Mouse (Mus musculus) heart, embryonic 13.5 days (tissue): ENCODE measurements around the gene Gas2l1. TPM values are rescaled to one million over a fixed set of nuclear protein-coding genes. Genes with fewer than 3 reads are reported as not detected.

Experiments used
- ATAC-seq: fragments of 200-750 bp; cut with Nextera tagmentation; 2 replicates; pipeline ENCODE4 v1.8.0; 2017; ENCODE audit warnings: moderate TSS enrichment; ENCODE audit not compliant: insufficient number of reproducible peaks, low FRiP score, low TSS enrichment; ENCODE audit errors: extremely low read depth
- H3K27ac ChIP-seq: fragments of 300-500 bp; sonication (generic); replicated peaks from 2 replicates; pipeline ENCODE4 v1.5.1; 2015; ENCODE audit warnings: moderate library complexity, mild to moderate bottlenecking, inconsistent platforms
- H3K27me3 ChIP-seq: fragments of 300-500 bp; sonication (generic); replicated peaks from 2 replicates; pipeline ENCODE4 v1.6.1; 2015; ENCODE audit warnings: mild to moderate bottlenecking, inconsistent platforms
- H3K36me3 ChIP-seq: fragments of 300-500 bp; sonication (generic); 2 replicates; pipeline ENCODE4 v1.6.1; 2015; ENCODE audit warnings: mild to moderate bottlenecking, inconsistent platforms
- H3K4me1 ChIP-seq: fragments of 300-500 bp; sonication (generic); 2 replicates; pipeline ENCODE4 v1.6.1; 2015; ENCODE audit warnings: inconsistent platforms
- H3K4me2 ChIP-seq: fragments of 300-500 bp; sonication (generic); 2 replicates; pipeline ENCODE4 v1.6.1; 2015; ENCODE audit warnings: inconsistent platforms, mild to moderate bottlenecking, moderate library complexity
- H3K4me3 ChIP-seq: fragments of 300-500 bp; sonication (generic); 2 replicates; pipeline ENCODE4 v1.5.1; 2015; ENCODE audit warnings: moderate library complexity, mild to moderate bottlenecking, inconsistent platforms
- H3K9ac ChIP-seq: fragments of 300-500 bp; sonication (generic); 2 replicates; pipeline ENCODE4 v1.6.1; 2015; ENCODE audit warnings: inconsistent platforms, mild to moderate bottlenecking, moderate library complexity
- H3K9me3 ChIP-seq: fragments of 300-500 bp; sonication (generic); 2 replicates; pipeline ENCODE4 v1.6.1; 2016; ENCODE audit warnings: inconsistent platforms
- WGBS: fragments of 180-500 bp; shearing (Covaris S2); methylation state at CpG from one replicate; pipeline ENCODE4 v1.1.7; 2015; ENCODE audit warnings: mixed read lengths; 5-methylcytosine and 5-hydroxymethylcytosine counted together
- polyA plus RNA-seq: library from polyadenylated mRNA; unstranded; fragments of >200 nt; fragmentation: Nextera tagmentation; extraction: Ambion mirVana; gene quantifications from 2 replicates; pipeline ENCODE4 v1.2.1, GENCODE M21; 2015

Gene Gas2l1
- 21.0 TPM in 2 replicates for polyA plus RNA-seq

GRCm38 (mm10) chr11:5065056-5065821, at the start of gene Gas2l1:
Gene Gas2l1, minus strand, starts transcription at chr11:5065327.
- peak; percentile 80 for ATAC-seq
- Histone ChIP-seq H3K27ac (peak within 1 kb of the TSS; percentile 80), H3K36me3 (peaks cover 37% of the 10 kb centered on the region), H3K4me1 (peaks cover 45% of the 10 kb centered on the region), H3K27me3 (peaks cover 41% of the 10 kb centered on the region), H3K9ac (peak within 1 kb of the TSS; percentile 89), H3K9me3 (no peaks in the 10 kb centered on the region), H3K4me3 (peak within 1 kb of the TSS; percentile 84), H3K4me2 (peak within 1 kb of the TSS; percentile 89)
- under 1% methylated on average over 47 of the region's 50 CpGs for WGBS

- H3K4me3 ChIP-seq, result no peak overlapping the region
- H3K27ac ChIP-seq, result no peak overlapping the region
- no peak overlapping the region for H3K9ac ChIP-seq
- peaks cover 16% of the 10 kb centered on the region for H3K4me1 ChIP-seq
- H3K27me3 ChIP-seq, result no peaks in the 10 kb centered on the region
- H3K9me3 ChIP-seq, result no peaks in the 10 kb centered on the region
- no peak for ATAC-seq
- WGBS, result 86% methylated on average over 7 of the region's 7 CpGs
- H3K4me2 ChIP-seq, result no peak overlapping the region
- no peaks in the 10 kb centered on the region for H3K36me3 ChIP-seq
These were observed 48.5 kb upstream of the Gas2l1 start for GRCm38 (mm10) chr11:5113645-5114044.

GRCm38 (mm10) chr11:5109441-5109840, 44.3 kb upstream of the Gas2l1 start:
- H3K9ac ChIP-seq, result no peak overlapping the region; the same call in 1 of the 2 replicates
- no peak for ATAC-seq
- no peaks in the 10 kb centered on the region for H3K27me3 ChIP-seq

GRCm38 (mm10) chr11:5103986-5104509, 38.9 kb upstream of the Gas2l1 start:
- Histone ChIP-seq H3K4me1 (peaks cover 13% of the 10 kb centered on the region), H3K9ac (no peak overlapping the region), H3K4me2 (no peak overlapping the region), H3K27me3 (no peaks in the 10 kb centered on the region), H3K36me3 (peaks cover 29% of the 10 kb centered on the region), H3K9me3 (no peaks in the 10 kb centered on the region), H3K4me3 (no peak overlapping the region), H3K27ac (no peak overlapping the region)
- ATAC-seq, result no peak
- WGBS, result 98% methylated on average over 4 of the region's 4 CpGs

More at GRCm38 (mm10) chr11:5109441-5109840, 44.3 kb upstream of the Gas2l1 start:
- no peak overlapping the region for H3K27ac ChIP-seq
- H3K4me1 ChIP-seq, result peaks cover 16% of the 10 kb centered on the region
- WGBS, result 44% methylated on average over 8 of the region's 8 CpGs
- H3K4me2 ChIP-seq, result no peak overlapping the region
- no peak overlapping the region for H3K4me3 ChIP-seq
- peaks cover 10% of the 10 kb centered on the region for H3K36me3 ChIP-seq
- no peaks in the 10 kb centered on the region for H3K9me3 ChIP-seq

GRCm38 (mm10) chr11:5102384-5102783, 37.3 kb upstream of the Gas2l1 start:
- H3K9me3 ChIP-seq, result no peaks in the 10 kb centered on the region
- H3K4me3 ChIP-seq, result no peak overlapping the region
- 66% methylated on average over 7 of the region's 7 CpGs for WGBS
- H3K4me1 ChIP-seq, result peaks cover 14% of the 10 kb centered on the region
- H3K4me2 ChIP-seq, result no peak overlapping the region
- H3K27ac ChIP-seq, result no peak overlapping the region
- peaks cover 29% of the 10 kb centered on the region for H3K36me3 ChIP-seq
- no peaks in the 10 kb centered on the region for H3K27me3 ChIP-seq
- H3K9ac ChIP-seq, result no peak overlapping the region
- ATAC-seq, result no peak

GRCm38 (mm10) chr11:5101641-5102040, 36.5 kb upstream of the Gas2l1 start:
- WGBS, result 86% methylated on average over 6 of the region's 6 CpGs
- no peak overlapping the region for H3K9ac ChIP-seq
- H3K4me3 ChIP-seq, result no peak overlapping the region
- no peak overlapping the region for H3K4me2 ChIP-seq
- ATAC-seq, result no peak
- no peak overlapping the region for H3K27ac ChIP-seq
- H3K4me1 ChIP-seq, result peaks cover 22% of the 10 kb centered on the region
- peaks cover 29% of the 10 kb centered on the region for H3K36me3 ChIP-seq
- H3K27me3 ChIP-seq, result no peaks in the 10 kb centered on the region
- no peaks in the 10 kb centered on the region for H3K9me3 ChIP-seq

GRCm38 (mm10) chr11:5100801-5101200, 35.7 kb upstream of the Gas2l1 start:
- WGBS, result 63% methylated on average over 5 of the region's 5 CpGs
- ATAC-seq, result no peak
- Histone ChIP-seq H3K4me3 (peak overlapping the region; percentile 100), H3K9ac (peak overlapping the region; percentile 100), H3K36me3 (peaks cover 26% of the 10 kb centered on the region), H3K4me2 (peak overlapping the region; percentile 90), H3K9me3 (no peaks in the 10 kb centered on the region), H3K27ac (no peak overlapping the region), H3K4me1 (peaks cover 30% of the 10 kb centered on the region), H3K27me3 (no peaks in the 10 kb centered on the region)

- Histone ChIP-seq H3K9ac (peak overlapping the region; percentile 100), H3K36me3 (peaks cover 26% of the 10 kb centered on the region), H3K4me1 (peaks cover 34% of the 10 kb centered on the region), H3K4me3 (peak overlapping the region; percentile 100), H3K27me3 (no peaks in the 10 kb centered on the region), H3K27ac (peak overlapping the region; percentile 98), H3K9me3 (no peaks in the 10 kb centered on the region), H3K4me2 (peak overlapping the region; percentile 90)
- ATAC-seq, result no peak
- 3% methylated on average over 7 of the region's 7 CpGs for WGBS
These were observed 35.2 kb upstream of the Gas2l1 start for GRCm38 (mm10) chr11:5100283-5100682.

- ATAC-seq, result peak; percentile 70
- Histone ChIP-seq H3K9ac (peak overlapping the region; percentile 100), H3K36me3 (peaks cover 24% of the 10 kb centered on the region), H3K9me3 (no peaks in the 10 kb centered on the region), H3K4me1 (peaks cover 35% of the 10 kb centered on the region), H3K27me3 (no peaks in the 10 kb centered on the region), H3K4me3 (peak overlapping the region; percentile 100), H3K27ac (peak overlapping the region; percentile 98), H3K4me2 (peak overlapping the region; percentile 90)
- under 1% methylated on average over 31 of the region's 31 CpGs for WGBS
These were observed 34.6 kb upstream of the Gas2l1 start for GRCm38 (mm10) chr11:5099576-5100183.

- Histone ChIP-seq H3K27me3 (no peaks in the 10 kb centered on the region), H3K9me3 (no peaks in the 10 kb centered on the region), H3K4me3 (peak within 1 kb of the TSS; percentile 100), H3K4me2 (peak within 1 kb of the TSS; percentile 90), H3K4me1 (peaks cover 40% of the 10 kb centered on the region), H3K27ac (peak within 1 kb of the TSS; percentile 98), H3K9ac (peak within 1 kb of the TSS; percentile 100), H3K36me3 (peaks cover 21% of the 10 kb centered on the region)
- WGBS, result under 1% methylated on average over 92 of the region's 92 CpGs
- peak; percentile 81 for ATAC-seq
These were observed 33.8 kb upstream of the Gas2l1 start, which contains the start of the genes Rhbdd3 and Ewsr1 for GRCm38 (mm10) chr11:5098736-5099542. Gene Rhbdd3, plus strand, starts transcription at chr11:5098926. Gene Ewsr1, minus strand, starts transcription at chr11:5099266.
